Mouse (Mus musculus) adrenal gland, adult 10 weeks (tissue): ENCODE results near the gene Trappc4. TPM values are rescaled to one million over a fixed set of nuclear protein-coding genes. Genes with fewer than 3 reads are reported as not detected.

Source experiments
- polyA plus RNA-seq: library from polyadenylated mRNA; stranded (reverse); fragments of 350-450 nt; fragmentation: Illumina TruSeq; extraction: RNeasy Lipid Tissue Mini Kit (QIAGEN cat#74804); gene quantifications from one replicate; pipeline ENCODE4 v1.2.3, GENCODE M21; 2014; ENCODE audit warnings: low read depth, low replicate concordance

Trappc4 gene
- polyA plus RNA-seq: 64.7 TPM

GRCm38 (mm10) chr9:44406906-44407751, at the start of gene Trappc4, which contains the start of gene Rps25:
TSS of gene Trappc4 (minus strand) at chr9:44407600.
TSS of gene Rps25 (plus strand) at chr9:44407139.

GRCm38 (mm10) chr9:44454891-44455220, 47.5 kb upstream of the Trappc4 start, which contains the start of gene Upk2:
TSS of gene Upk2 (minus strand) at chr9:44454976.

GRCm38 (mm10) chr9:44440961-44441360, 33.6 kb upstream of the Trappc4 start, which contains the start of gene Foxr1:
TSS of gene Foxr1 (minus strand) at chr9:44441136.

GRCm38 (mm10) chr9:44418519-44419385, 11.4 kb upstream of the Trappc4 start, which contains the start of gene Ccdc84:
TSS of gene Ccdc84 (minus strand) at chr9:44418569.

DNA sequence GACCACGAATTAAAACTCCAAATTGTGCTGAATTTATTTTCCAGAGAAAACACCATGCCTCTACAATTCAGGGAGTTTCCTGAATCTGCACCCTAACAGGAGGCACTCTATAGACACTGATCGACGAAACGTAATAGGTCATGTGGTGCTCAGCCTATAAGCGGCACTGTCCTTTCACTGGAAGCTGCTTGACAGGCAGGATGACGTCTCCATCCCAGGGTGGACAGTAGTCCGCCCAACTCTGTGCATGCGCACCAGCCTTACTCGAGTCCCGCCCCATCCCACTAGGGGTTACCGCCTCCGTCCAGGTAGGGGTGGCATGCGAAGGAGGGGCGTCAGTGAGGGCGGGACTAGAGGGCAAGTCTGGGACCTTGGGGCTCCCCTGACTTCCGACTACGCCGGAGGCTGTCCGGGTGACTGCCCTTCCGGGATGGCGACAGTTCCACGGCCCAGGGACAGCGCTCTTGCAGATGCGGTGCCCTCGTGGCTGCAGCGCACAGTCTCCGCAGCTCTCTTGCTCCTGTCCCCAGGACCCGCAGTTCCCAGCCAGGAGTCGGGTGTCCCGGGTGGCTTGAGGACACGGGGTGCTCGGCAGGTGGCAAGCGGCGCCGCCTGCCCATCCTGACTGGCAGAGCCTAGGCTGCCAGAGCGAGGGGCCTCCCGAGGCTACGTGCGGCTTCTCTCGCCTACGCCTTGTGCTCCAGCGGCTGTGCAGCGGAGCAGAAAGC, 10.6 kb downstream of the Trappc4 start, which contains the start of gene Slc37a4:
Slc37a4 (plus strand) TSS at position 169 of the 728 bp plus-strand sequence.

DNA sequence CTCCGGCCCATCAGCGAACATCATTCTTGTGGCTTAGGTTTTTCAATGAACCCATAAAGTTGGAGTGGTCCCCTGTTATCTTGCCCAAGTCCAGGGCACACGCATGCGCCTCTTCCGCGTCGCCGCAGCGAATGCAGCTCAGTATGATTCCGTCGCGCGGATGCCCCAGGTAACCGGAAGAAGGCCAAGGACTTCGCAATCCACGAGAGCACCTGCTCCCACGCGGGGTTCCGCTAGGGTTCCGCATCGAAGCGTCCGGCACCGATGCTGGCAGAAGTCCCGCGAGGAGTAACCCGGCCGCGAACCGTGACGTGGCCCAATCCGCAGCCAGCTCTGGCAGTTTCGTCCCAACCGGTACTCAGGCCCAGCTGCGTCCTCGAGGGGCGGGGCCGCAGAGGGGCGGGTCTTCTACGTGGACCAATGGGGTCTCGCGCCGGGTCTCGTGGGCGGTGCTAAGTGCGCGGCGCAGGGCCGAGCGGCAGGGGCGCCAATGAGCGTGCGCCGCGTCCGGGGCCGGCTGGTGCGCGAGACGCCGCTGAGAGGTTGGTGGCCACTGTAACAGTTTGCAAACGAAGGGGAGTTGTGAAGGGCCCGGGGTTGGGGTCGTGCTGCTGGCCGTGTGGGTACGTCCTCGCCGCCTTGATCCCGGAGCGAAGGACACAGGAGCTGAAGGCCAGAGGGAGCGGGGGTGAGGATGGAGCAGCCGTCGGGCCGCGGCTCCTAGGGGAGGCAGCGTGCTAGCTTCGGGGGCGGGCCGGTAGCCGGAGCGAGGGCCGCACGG, 28.2 kb downstream of the Trappc4 start, which contains the start of gene Hyou1:
Hyou1 (plus strand) TSS at position 437 of the 781 bp plus-strand sequence.

DNA sequence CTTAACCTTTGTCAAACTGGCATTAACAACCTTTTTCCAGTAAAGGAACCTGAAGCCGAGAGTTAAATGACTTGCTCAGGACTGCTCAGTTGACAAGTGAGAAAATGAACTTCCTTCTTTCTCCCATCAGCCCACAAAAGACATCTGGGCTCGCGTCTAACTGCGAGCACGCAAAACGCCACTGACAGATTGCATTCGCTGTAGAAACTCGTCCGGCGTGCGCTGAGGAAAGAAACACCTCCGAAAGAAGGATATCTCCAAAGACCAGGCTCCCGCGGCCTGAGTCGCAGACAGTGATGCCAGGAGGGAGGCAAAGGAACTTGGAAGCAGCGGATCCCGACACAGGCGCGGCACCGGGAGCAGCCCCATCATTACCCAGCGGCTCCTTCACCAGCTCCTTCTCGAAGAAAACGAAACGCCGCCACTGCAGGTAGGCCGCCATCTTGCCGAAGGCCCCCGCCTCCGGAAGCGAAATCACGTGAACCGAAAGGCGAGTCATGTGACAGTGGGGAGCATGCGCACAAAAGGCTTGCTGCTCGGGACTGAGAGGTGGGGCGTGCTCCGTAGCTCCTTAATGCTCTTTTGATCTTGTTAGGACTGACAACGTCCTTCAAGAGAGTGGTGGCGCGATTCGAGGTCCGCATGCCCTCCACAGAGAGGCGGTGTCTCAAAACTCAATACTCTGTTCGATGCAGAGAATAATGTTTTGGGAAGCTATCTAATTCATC, 46.0 kb downstream of the Trappc4 start, which contains the start of gene Vps11:
Vps11 (minus strand) TSS at position 481 of the 728 bp plus-strand sequence.

Other genes with a start within 250 kb of the Trappc4 start
- 31.5 TPM for gene Cbl, start 173.6 kb downstream of the Trappc4 start, polyA plus RNA-seq
- not detected for gene Ccdc153, start 166.9 kb downstream of the Trappc4 start, polyA plus RNA-seq
- gene Pdzd3, start 156.1 kb downstream of the Trappc4 start, polyA plus RNA-seq: not detected
- gene Nlrx1, start 139.0 kb downstream of the Trappc4 start, polyA plus RNA-seq: 0.35 TPM
- 1.7 TPM for gene Abcg4, start 119.0 kb downstream of the Trappc4 start, polyA plus RNA-seq
- gene Hinfp, start 101.9 kb downstream of the Trappc4 start, polyA plus RNA-seq: 17.7 TPM
- 2.2 TPM for gene C2cd2l, start 87.3 kb downstream of the Trappc4 start, polyA plus RNA-seq
- gene Dpagt1, start 81.6 kb downstream of the Trappc4 start, polyA plus RNA-seq: 12.7 TPM
- gene H2afx, start 72.9 kb downstream of the Trappc4 start, polyA plus RNA-seq: 2.9 TPM
- 50.5 TPM for gene Hmbs, start 63.4 kb downstream of the Trappc4 start, polyA plus RNA-seq
- gene Vps11, start 45.9 kb downstream of the Trappc4 start, polyA plus RNA-seq: 25.8 TPM
- gene Hyou1, start 28.1 kb downstream of the Trappc4 start, polyA plus RNA-seq: 25.3 TPM
- gene Slc37a4, start 10.7 kb downstream of the Trappc4 start, polyA plus RNA-seq: 4.2 TPM
- 681 TPM for gene Rps25, start 461 bp downstream of the Trappc4 start, polyA plus RNA-seq
- 7.0 TPM for gene Ccdc84, start 11.0 kb upstream of the Trappc4 start, polyA plus RNA-seq
- gene Foxr1, start 33.5 kb upstream of the Trappc4 start, polyA plus RNA-seq: not detected
- not detected for gene Upk2, start 47.4 kb upstream of the Trappc4 start, polyA plus RNA-seq
- gene Bcl9l, start 75.2 kb upstream of the Trappc4 start, polyA plus RNA-seq: 1.7 TPM
- gene Cxcr5, start 154.3 kb upstream of the Trappc4 start, polyA plus RNA-seq: not detected
- 279 TPM for gene Ddx6, start 197.3 kb upstream of the Trappc4 start, polyA plus RNA-seq